19 mouse cellular contexts compared by ENCODE assay signal in genomic region chr9:52761257-52761656, GRCm38 (mm10).
DNase-seq lines count a peak whose midpoint lies in the region; ATAC-seq and TF ChIP-seq lines count a peak whose summit lies in the region.
"Had no signal": no experiment of that assay in that cellular context is flagged by ENCODE, and none has a peak within 500 bp of the region (broad histone marks: within the 10 kb centered on the region; RNA-seq: fewer than 3 reads in every experiment).

No protein-coding gene starts in this region.

- peak overlapping the region; percentile 62 for H3K27ac ChIP-seq in heart, embryonic 15.5 days
- no peak overlapping the region for H3K27ac ChIP-seq in heart, embryonic 10.5 days
- H3K27ac ChIP-seq in lung, embryonic 14.5 days (ENCODE audit: low read depth), result no peak overlapping the region
- H3K27ac ChIP-seq: embryonic facial prominence, embryonic 13.5 days; forebrain, embryonic 12.5 days; hindbrain, embryonic 12.5 days had no signal

- no peak overlapping the region for H3K4me2 ChIP-seq in heart, embryonic 15.5 days
- no peak overlapping the region for H3K4me2 ChIP-seq in lung, embryonic 14.5 days
- H3K4me2 ChIP-seq: embryonic facial prominence, embryonic 13.5 days; forebrain, embryonic 12.5 days; hindbrain, embryonic 12.5 days had no signal

- intact Hi-C loops in heart, postnatal 36 days (cut with DNase I), result no loop called here

- no peaks in the 10 kb centered on the region for H3K27me3 ChIP-seq in heart, embryonic 15.5 days
- no peaks in the 10 kb centered on the region for H3K27me3 ChIP-seq in heart, embryonic 10.5 days (ENCODE audit: insufficient read depth, poor library complexity, severe bottlenecking)
- H3K27me3 ChIP-seq in lung, embryonic 14.5 days (ENCODE audit: insufficient read depth, low read length), result no peaks in the 10 kb centered on the region
- H3K27me3 ChIP-seq: embryonic facial prominence, embryonic 13.5 days; forebrain, embryonic 12.5 days; hindbrain, embryonic 12.5 days had no signal

- no peak overlapping the region for H3K4me3 ChIP-seq in heart, embryonic 15.5 days
- H3K4me3 ChIP-seq in heart, embryonic 10.5 days, result no peak overlapping the region
- no peak overlapping the region for H3K4me3 ChIP-seq in lung, embryonic 14.5 days (ENCODE audit: low read depth, low read length)
- H3K4me3 ChIP-seq: embryonic facial prominence, embryonic 13.5 days; forebrain, embryonic 12.5 days; hindbrain, embryonic 12.5 days had no signal

- H3K36me3 ChIP-seq in heart, embryonic 15.5 days, result no peaks in the 10 kb centered on the region
- H3K36me3 ChIP-seq in heart, embryonic 10.5 days, result no peaks in the 10 kb centered on the region
- H3K36me3 ChIP-seq in lung, embryonic 14.5 days (ENCODE audit: insufficient read depth), result no peaks in the 10 kb centered on the region
- H3K36me3 ChIP-seq: embryonic facial prominence, embryonic 13.5 days; forebrain, embryonic 12.5 days; hindbrain, embryonic 12.5 days had no signal

- peaks cover 5% of the 10 kb centered on the region for H3K4me1 ChIP-seq in heart, embryonic 15.5 days (replicated peaks)
- no peaks in the 10 kb centered on the region for H3K4me1 ChIP-seq in heart, embryonic 10.5 days
- H3K4me1 ChIP-seq in lung, embryonic 14.5 days (ENCODE audit: insufficient read depth), result no peaks in the 10 kb centered on the region
- H3K4me1 ChIP-seq: embryonic facial prominence, embryonic 13.5 days; forebrain, embryonic 12.5 days; hindbrain, embryonic 12.5 days had no signal

- no peaks in the 10 kb centered on the region for H3K9me3 ChIP-seq in heart, embryonic 15.5 days (replicated peaks)
- H3K9me3 ChIP-seq in heart, embryonic 10.5 days, result no peaks in the 10 kb centered on the region
- no peaks in the 10 kb centered on the region for H3K9me3 ChIP-seq in lung, embryonic 14.5 days (ENCODE audit: low read depth, low read length)
- H3K9me3 ChIP-seq: embryonic facial prominence, embryonic 13.5 days; forebrain, embryonic 12.5 days; hindbrain, embryonic 12.5 days had no signal

- no peak overlapping the region for H3K9ac ChIP-seq in heart, embryonic 15.5 days
- no peak overlapping the region for H3K9ac ChIP-seq in lung, embryonic 14.5 days
- H3K9ac ChIP-seq: embryonic facial prominence, embryonic 13.5 days; forebrain, embryonic 12.5 days; hindbrain, embryonic 12.5 days had no signal

- DNase-seq in heart, postnatal 36 days, result no peak
- peak; percentile 40 for DNase-seq in heart, postnatal 4 days
- DNase-seq in heart, embryonic 10.5 days (ENCODE audit: low spot score), result no peak
- DNase-seq in lung, embryonic 14.5 days, result peak; percentile 48
- no peak for DNase-seq in lung, postnatal 36 days
- DNase-seq: adrenal gland, adult 2 months; adrenal gland, postnatal 25 days; cerebellum, adult 18-20 months; cerebellum, adult 9-11 months; cerebellum, postnatal 36 days; gastrocnemius, postnatal 10 days had no signal

- WGBS in heart, embryonic 15.5 days, result 29% methylated on average over 5 of the region's 5 CpGs
- WGBS in heart, embryonic 10.5 days, result 47% methylated on average over 5 of the region's 5 CpGs
- 47% methylated on average over 5 of the region's 5 CpGs for WGBS in lung, embryonic 14.5 days

- no peak for TF ChIP-seq CTCF in lung, embryonic 14.5 days (IDR thresholded peaks at IDR 0.05; ENCODE audit: low read depth)

- ATAC-seq in heart, embryonic 15.5 days (replicated peaks; ENCODE audit: insufficient number of reproducible peaks, insufficient read depth, low FRiP score, low read depth), result no peak; the same call in 1 of the 2 replicates
- no peak for ATAC-seq in lung, embryonic 14.5 days (ENCODE audit: insufficient read depth)
- ATAC-seq: forebrain, embryonic 16.5 days; hindbrain, embryonic 16.5 days; inflammation-experienced regulatory T-cells, adult 6 months; intestine, postnatal 0 days had no signal

Comparison
In these comparisons a context has a peak if more than half of its experiments do, and no peak if none do; other contexts are left out.
1. DNase-seq: peak in heart, postnatal 4 days (single experiment) and lung, embryonic 14.5 days (single experiment); none in heart, postnatal 36 days (0 of 2), heart, embryonic 10.5 days (single experiment) and lung, postnatal 36 days (single experiment).